Mouse (Mus musculus) liver, embryonic 14.5 days (tissue): ENCODE results near the gene Tmed10. TPM values are rescaled to one million over a fixed set of nuclear protein-coding genes. Genes with fewer than 3 reads are reported as not detected.

Source experiments
- ATAC-seq: fragments of 200-750 bp; cut with Nextera tagmentation; 2 replicates; pipeline ENCODE4 v1.8.0; 2017; ENCODE audit warnings: moderate number of reproducible peaks, mild to moderate bottlenecking, moderate library complexity; ENCODE audit not compliant: insufficient read depth
- DNase-seq, 3 experiments: peaks; one replicate each; pipeline ENCODE4 v3.0.0-alpha.2; 2012 to 2013; ENCODE audit warnings: low read depth in 3 of 3, low spot score in 3 of 3
- H3K27ac ChIP-seq: fragments of 300-500 bp; sonication (generic); 2 replicates; pipeline ENCODE4 v1.5.1; 2014; ENCODE audit warnings: moderate library complexity, mild to moderate bottlenecking, control low read depth, inconsistent platforms
- H3K27me3 ChIP-seq: fragments of 300-500 bp; sonication (generic); 2 replicates; pipeline ENCODE4 v1.6.1; 2014; ENCODE audit warnings: mild to moderate bottlenecking, low read length, moderate library complexity; ENCODE audit not compliant: control insufficient read depth, insufficient read depth
- H3K36me3 ChIP-seq: fragments of 300-500 bp; sonication (generic); replicated peaks from 2 replicates; pipeline ENCODE4 v1.6.1; 2014; ENCODE audit warnings: low read depth; ENCODE audit not compliant: control insufficient read depth, insufficient read depth
- H3K4me1 ChIP-seq, 2 experiments: fragments of 200-500 bp in 1 of 2; fragments of 300-500 bp in 1 of 2; sonication (generic) in 1 of 2; replicated peaks; 2 replicates each; pipeline ENCODE4 v1.6.1; 2012 to 2014; ENCODE audit warnings: antibody characterized with exemption in 1 of 2, inconsistent platforms in 1 of 2, low read length in 1 of 2; ENCODE audit not compliant: control insufficient read depth in 2 of 2, insufficient read depth in 2 of 2
- H3K4me2 ChIP-seq: fragments of 300-500 bp; sonication (generic); 2 replicates; pipeline ENCODE4 v1.6.1; 2014; ENCODE audit warnings: low read depth, mild to moderate bottlenecking, control low read depth, moderate library complexity
- H3K4me3 ChIP-seq, 2 experiments: fragments of 200-500 bp in 1 of 2; fragments of 300-500 bp in 1 of 2; sonication (generic) in 1 of 2; 2 replicates each; pipeline ENCODE4 v1.5.1; 2012 to 2014; ENCODE audit warnings: low read depth in 2 of 2, low read length in 2 of 2, mild to moderate bottlenecking in 2 of 2, control low read depth in 1 of 2, inconsistent platforms in 1 of 2, moderate library complexity in 1 of 2; ENCODE audit not compliant: insufficient read depth in 1 of 2
- H3K9ac ChIP-seq: fragments of 300-500 bp; sonication (generic); replicated peaks from 2 replicates; pipeline ENCODE4 v1.6.1; 2014; ENCODE audit warnings: mild to moderate bottlenecking, control low read depth, moderate library complexity
- H3K9me3 ChIP-seq: fragments of 300-500 bp; sonication (generic); 2 replicates; pipeline ENCODE4 v1.6.1; 2016; ENCODE audit warnings: low read length, mixed read lengths; ENCODE audit not compliant: control insufficient read depth
- CTCF ChIP-seq: IDR thresholded peaks from 2 replicates; pipeline ENCODE4 v1.5.1; 2016; ENCODE audit warnings: antibody characterized with exemption, low read depth, control low read depth
- EP300 ChIP-seq: IDR thresholded peaks from 2 replicates; pipeline ENCODE4 v1.6.1; 2016; ENCODE audit warnings: antibody characterized with exemption, low read depth
- WGBS: fragments of 180-500 bp; shearing (Covaris S2); extraction: QIAGEN DNeasy Blood & Tissue Kit; methylation state at CpG from one replicate; pipeline ENCODE4 v1.1.7; 2014; ENCODE audit not compliant: insufficient replicate concordance; 5-methylcytosine and 5-hydroxymethylcytosine counted together
- polyA plus RNA-seq, 2 experiments: library from polyadenylated mRNA; depleted of rRNA in 1 of 2; stranded (reverse) in 1 of 2; unstranded in 1 of 2; fragments of >200 nt; fragmentation: Nextera tagmentation in 1 of 2; extraction: Ambion mirVana in 1 of 2; gene quantifications; 2 replicates each; pipeline versions ENCODE4 v1.2.1 to v1.2.3; 2012 to 2014

Gene Tmed10
- polyA plus RNA-seq, 2 experiments, result 67.2 to 175 TPM

GRCm38 (mm10) chr12:85378271-85378670 is 3.6 kb upstream of the Tmed10 start:
- Histone ChIP-seq H3K9me3 (no peaks in the 10 kb centered on the region), H3K4me1 (peaks cover 3 to 12% of the 10 kb centered on the region in 2 experiments), H3K4me2 (no peak overlapping the region), H3K4me3 (no peak overlapping the region), H3K27ac (no peak overlapping the region), H3K9ac (no peak overlapping the region), H3K27me3 (no peaks in the 10 kb centered on the region; the same call in 1 of the 2 replicates), H3K36me3 (no peaks in the 10 kb centered on the region)
- no peak for DNase-seq
- TF ChIP-seq EP300, result no peak
- no peak for TF ChIP-seq CTCF
- 60% methylated on average over 2 of the region's 2 CpGs for WGBS
- no peak for ATAC-seq

GRCm38 (mm10) chr12:85373591-85374560 is 771 bp downstream of the Tmed10 start:
- Histone ChIP-seq H3K36me3 (no peaks in the 10 kb centered on the region), H3K4me1 (peaks cover 11 to 24% of the 10 kb centered on the region in 2 experiments), H3K9me3 (no peaks in the 10 kb centered on the region), H3K4me3 (peak overlapping the region; percentile 78 to 79), H3K9ac (peak overlapping the region; percentile 86), H3K4me2 (peak overlapping the region; percentile 93), H3K27ac (peak overlapping the region; percentile 64), H3K27me3 (no peaks in the 10 kb centered on the region)
- TF ChIP-seq CTCF (no peak), EP300 (no peak)
- 2% methylated on average over 48 of the region's 53 CpGs for WGBS
- DNase-seq, result peak; percentile 64 to 72 (median 67)
- peak; percentile 90 for ATAC-seq

DNA sequence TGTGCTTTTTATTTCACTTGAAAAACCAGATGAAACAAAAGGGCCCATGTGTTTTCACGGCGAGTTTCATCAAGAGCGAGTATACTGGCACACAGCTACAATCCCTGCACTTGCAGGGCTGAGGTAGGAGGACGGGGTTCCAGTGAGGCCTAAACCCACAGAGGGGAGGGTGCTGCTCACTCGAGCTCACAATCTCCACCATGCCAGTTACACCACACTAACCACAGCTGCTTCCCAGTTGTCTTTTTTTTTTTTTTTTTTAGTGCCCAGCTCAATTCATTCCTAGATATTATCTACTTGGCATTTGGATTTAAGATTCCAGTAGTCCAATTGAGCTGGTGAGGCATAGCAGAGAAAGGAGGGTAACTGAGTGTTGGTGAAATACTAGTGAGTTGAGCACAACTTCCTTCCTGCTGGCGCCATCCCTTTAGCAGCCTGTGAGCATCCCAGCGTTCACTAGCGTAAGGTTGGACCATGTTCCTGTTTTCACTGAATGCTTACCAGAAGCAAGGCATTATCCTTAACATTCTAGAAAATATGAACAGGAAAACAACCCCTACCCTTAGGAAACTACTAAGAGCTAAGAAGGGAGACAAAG is 2.5 kb downstream of the Tmed10 start:
- Histone ChIP-seq H3K27ac (no peak overlapping the region), H3K9ac (no peak overlapping the region), H3K4me1 (peaks cover 11 to 30% of the 10 kb centered on the region in 2 experiments), H3K9me3 (no peaks in the 10 kb centered on the region), H3K36me3 (no peaks in the 10 kb centered on the region), H3K4me3 (no peak overlapping the region), H3K4me2 (peak overlapping the region; percentile 93), H3K27me3 (no peaks in the 10 kb centered on the region)
- DNase-seq (no peak), ATAC-seq (no peak)
- TF ChIP-seq CTCF (no peak), EP300 (no peak)
- WGBS, result 30% methylated on average over 8 of the region's 8 CpGs

GRCm38 (mm10) chr12:85368441-85369063 is 6.1 kb downstream of the Tmed10 start:
- H3K36me3 ChIP-seq, result no peaks in the 10 kb centered on the region
- 59% methylated on average over 6 of the region's 6 CpGs for WGBS
- DNase-seq (no peak), ATAC-seq (no peak)
- no peaks in the 10 kb centered on the region for H3K27me3 ChIP-seq
- no peak overlapping the region for H3K27ac ChIP-seq
- H3K4me1 ChIP-seq, result peaks cover 9 to 24% of the 10 kb centered on the region in 2 experiments
- H3K9ac ChIP-seq, result no peak overlapping the region
- TF ChIP-seq EP300 (no peak), CTCF (no peak)
- H3K4me2 ChIP-seq, result no peak overlapping the region
- H3K9me3 ChIP-seq, result no peaks in the 10 kb centered on the region
- H3K4me3 ChIP-seq, result no peak overlapping the region
